Mouse (Mus musculus) liver, embryonic 13.5 days (tissue): ENCODE results near the gene Ndufb7. TPM values are rescaled to one million over a fixed set of nuclear protein-coding genes. Genes with fewer than 3 reads are reported as not detected.
"Not testable (repeated sequence)": the region's sequence is repeated elsewhere in the genome, so short reads cannot be mapped to it uniquely, and the experiment has no call there.

Source experiments
- ATAC-seq: fragments of 200-750 bp; cut with Nextera tagmentation; 2 replicates; pipeline ENCODE4 v1.8.0; 2017; ENCODE audit warnings: low read depth, mild to moderate bottlenecking, moderate number of reproducible peaks, moderate library complexity
- DNase-seq: peaks from one replicate; pipeline ENCODE4 v3.0.0; 2022
- H3K27ac ChIP-seq: fragments of 300-500 bp; sonication (generic); 2 replicates; pipeline ENCODE4 v1.5.1; 2015; ENCODE audit warnings: moderate library complexity, mild to moderate bottlenecking, inconsistent platforms
- H3K27me3 ChIP-seq: fragments of 300-500 bp; sonication (generic); 2 replicates; pipeline ENCODE4 v1.6.1; 2015; ENCODE audit warnings: mild to moderate bottlenecking, inconsistent platforms
- H3K36me3 ChIP-seq: fragments of 300-500 bp; sonication (generic); 2 replicates; pipeline ENCODE4 v1.6.1; 2015; ENCODE audit warnings: mild to moderate bottlenecking, inconsistent platforms
- H3K4me1 ChIP-seq: fragments of 300-500 bp; sonication (generic); replicated peaks from 2 replicates; pipeline ENCODE4 v1.6.1; 2015; ENCODE audit warnings: inconsistent platforms
- H3K4me2 ChIP-seq: fragments of 300-500 bp; sonication (generic); 2 replicates; pipeline ENCODE4 v1.6.1; 2015; ENCODE audit warnings: inconsistent platforms, mild to moderate bottlenecking, moderate library complexity
- H3K4me3 ChIP-seq: fragments of 300-500 bp; sonication (generic); replicated peaks from 2 replicates; pipeline ENCODE4 v1.5.1; 2015; ENCODE audit warnings: mild to moderate bottlenecking, inconsistent platforms
- H3K9ac ChIP-seq: fragments of 300-500 bp; sonication (generic); 2 replicates; pipeline ENCODE4 v1.6.1; 2015; ENCODE audit warnings: mild to moderate bottlenecking, inconsistent platforms
- H3K9me3 ChIP-seq: fragments of 300-500 bp; sonication (generic); replicated peaks from 2 replicates; pipeline ENCODE4 v1.6.1; 2016; ENCODE audit warnings: inconsistent platforms
- WGBS: fragments of 180-500 bp; shearing (Covaris S2); methylation state at CpG from one replicate; pipeline ENCODE4 v1.1.7; 2015; ENCODE audit not compliant: insufficient replicate concordance; 5-methylcytosine and 5-hydroxymethylcytosine counted together
- polyA plus RNA-seq: library from polyadenylated mRNA; unstranded; fragments of >200 nt; fragmentation: Nextera tagmentation; extraction: Ambion mirVana; gene quantifications from 2 replicates; pipeline ENCODE4 v1.2.1, GENCODE M21; 2015

Gene Ndufb7
- 268 and 288 TPM in 2 replicates for polyA plus RNA-seq

GRCm38 (mm10) chr8:83566469-83567395, at the start of gene Ndufb7:
Gene Ndufb7, plus strand, starts transcription at chr8:83566671.
- DNase-seq, result peak; percentile 79
- Histone ChIP-seq H3K9ac (peak within 1 kb of the TSS; percentile 83), H3K4me2 (peak within 1 kb of the TSS; percentile 76), H3K36me3 (peaks cover 33% of the 10 kb centered on the region), H3K4me3 (peak within 1 kb of the TSS; percentile 75), H3K9me3 (no peaks in the 10 kb centered on the region), H3K4me1 (peaks cover 68% of the 10 kb centered on the region), H3K27me3 (no peaks in the 10 kb centered on the region), H3K27ac (peak within 1 kb of the TSS; percentile 79)
- peak; percentile 80 for ATAC-seq
- under 1% methylated on average over 48 of the region's 48 CpGs for WGBS

DNA sequence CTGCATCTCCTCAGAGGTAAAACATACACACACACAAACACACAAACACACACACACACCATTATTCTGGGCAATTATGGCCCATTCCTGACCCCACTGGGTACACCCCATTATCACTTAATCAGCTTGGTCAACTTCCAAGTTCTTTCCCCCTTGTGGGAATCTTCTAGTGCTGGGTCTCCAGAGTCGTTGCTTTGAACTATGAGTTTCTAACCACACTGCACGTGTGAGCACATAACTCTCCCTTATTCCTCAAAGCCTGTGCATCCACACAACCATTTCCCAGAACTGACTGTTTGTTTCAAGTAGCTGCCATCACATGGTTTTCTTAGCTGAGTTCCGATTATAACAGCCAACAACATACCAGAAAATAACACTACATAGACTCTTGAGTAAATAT, 46.0 kb upstream of the Ndufb7 start:
- Histone ChIP-seq H3K9ac (no peak overlapping the region), H3K4me1 (no peaks in the 10 kb centered on the region), H3K27ac (no peak overlapping the region), H3K36me3 (no peaks in the 10 kb centered on the region), H3K9me3 (no peaks in the 10 kb centered on the region), H3K4me3 (no peak overlapping the region), H3K27me3 (no peaks in the 10 kb centered on the region), H3K4me2 (no peak overlapping the region)
- 48% methylated on average over 3 of the region's 3 CpGs for WGBS
- DNase-seq (no peak), ATAC-seq (no peak)

DNA sequence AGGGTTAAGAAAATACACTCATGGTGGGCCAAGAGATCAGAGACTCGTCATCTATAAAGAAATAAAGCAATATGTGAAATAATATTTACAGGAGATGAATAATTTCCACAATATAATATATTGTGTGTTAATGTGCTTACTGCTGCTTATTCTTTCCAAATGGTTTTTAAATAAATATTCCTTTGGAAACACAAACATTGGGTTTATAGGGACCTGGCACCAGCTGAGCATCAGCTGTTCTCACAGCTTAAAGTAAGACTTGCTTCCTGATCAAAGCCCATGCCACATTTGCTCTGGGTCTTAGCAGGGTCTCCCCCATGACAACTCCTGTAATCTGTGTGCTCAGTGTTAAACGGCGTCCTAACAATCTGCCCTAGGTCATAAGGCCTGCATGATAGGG, 45.6 kb upstream of the Ndufb7 start:
- H3K4me3 ChIP-seq, H3K4me1 ChIP-seq, H3K9me3 ChIP-seq, H3K36me3 ChIP-seq, DNase-seq, ATAC-seq, H3K4me2 ChIP-seq, H3K27me3 ChIP-seq, H3K9ac ChIP-seq, H3K27ac ChIP-seq: not testable (repeated sequence)
- WGBS, result 57% methylated on average over 3 of the region's 3 CpGs

- ATAC-seq, result no peak
- WGBS, result 12% methylated on average over 1 of the region's 1 CpGs
- no peaks in the 10 kb centered on the region for H3K4me1 ChIP-seq
Measured at GRCm38 (mm10) chr8:83521310-83521709, 45.2 kb upstream of the Ndufb7 start.

DNA sequence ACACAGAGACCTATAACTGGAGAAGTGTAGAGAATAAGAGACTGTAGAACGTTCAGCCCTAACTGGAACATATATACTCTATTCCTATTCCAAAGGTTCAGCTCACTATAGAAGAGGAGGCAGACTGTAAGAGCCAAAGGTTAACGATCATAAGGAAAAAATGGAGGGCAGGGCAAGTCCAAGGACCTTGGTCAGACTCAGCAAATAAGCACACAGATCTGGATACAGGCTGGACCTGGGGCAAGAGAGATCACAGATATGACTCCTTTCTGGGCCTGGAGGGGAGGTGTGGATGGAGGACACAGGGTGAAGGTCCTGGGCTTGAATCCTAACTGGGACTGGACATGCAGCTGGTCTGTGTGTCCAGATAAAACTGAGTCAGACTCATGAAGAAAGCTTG, 31.7 kb upstream of the Ndufb7 start:
- Histone ChIP-seq H3K4me1 (no peaks in the 10 kb centered on the region), H3K27me3 (0 out of 2 replicates have a peak, but pooled peaks cover 3% of the 10 kb centered on the region), H3K4me3 (no peak overlapping the region), H3K27ac (no peak overlapping the region), H3K9ac (no peak overlapping the region), H3K36me3 (no peaks in the 10 kb centered on the region), H3K4me2 (no peak overlapping the region), H3K9me3 (no peaks in the 10 kb centered on the region)
- DNase-seq (no peak), ATAC-seq (no peak)
- WGBS, result 69% methylated on average over 2 of the region's 2 CpGs

More at GRCm38 (mm10) chr8:83521310-83521709, 45.2 kb upstream of the Ndufb7 start:
- no peaks in the 10 kb centered on the region for H3K27me3 ChIP-seq
- H3K4me2 ChIP-seq, result no peak overlapping the region
- no peak overlapping the region for H3K27ac ChIP-seq
- no peaks in the 10 kb centered on the region for H3K9me3 ChIP-seq
- H3K36me3 ChIP-seq, result no peaks in the 10 kb centered on the region
- H3K9ac ChIP-seq, result no peak overlapping the region
- no peak overlapping the region for H3K4me3 ChIP-seq
- no peak for DNase-seq

DNA sequence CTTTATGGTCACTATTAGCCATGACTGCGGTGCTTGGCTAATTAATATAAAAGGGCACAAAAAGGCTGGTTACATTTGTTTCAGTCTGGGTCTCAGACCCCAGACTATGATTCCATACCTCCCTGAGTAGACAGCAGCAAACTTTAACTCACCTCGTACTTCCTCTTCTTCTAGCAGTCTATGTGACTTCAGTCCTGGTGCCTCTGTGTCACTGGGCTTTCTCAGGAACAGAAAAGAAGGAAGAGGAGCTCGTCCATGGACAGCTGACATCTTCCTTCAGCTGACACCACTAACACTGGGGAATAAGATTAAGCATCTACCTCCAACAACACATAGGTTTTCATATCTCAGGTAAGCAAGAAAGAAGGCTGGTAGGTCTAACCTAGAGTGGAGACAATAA, 30.7 kb upstream of the Ndufb7 start, which contains the start of gene Olfr370:
Olfr370 (plus strand) TSS at position 45 of the 400 bp plus-strand sequence.
- 47% methylated on average over 3 of the region's 3 CpGs for WGBS
- Histone ChIP-seq H3K4me3 (no peak within 1 kb of the TSS), H3K9me3 (no peaks in the 10 kb centered on the region), H3K4me2 (no peak within 1 kb of the TSS), H3K36me3 (no peaks in the 10 kb centered on the region), H3K27ac (no peak within 1 kb of the TSS), H3K4me1 (no peaks in the 10 kb centered on the region), H3K9ac (no peak within 1 kb of the TSS), H3K27me3 (0 out of 2 replicates have a peak, but pooled peaks cover 3% of the 10 kb centered on the region)
- ATAC-seq (no peak), DNase-seq (no peak)

- 23% methylated on average over 3 of the region's 3 CpGs for WGBS
- Histone ChIP-seq H3K27me3 (no peaks in the 10 kb centered on the region), H3K4me2 (peak overlapping the region; percentile 44), H3K27ac (peak overlapping the region; percentile 61), H3K4me3 (no peak overlapping the region), H3K9ac (peak overlapping the region; percentile 42; the same call in 1 of the 2 replicates), H3K9me3 (no peaks in the 10 kb centered on the region), H3K36me3 (no peaks in the 10 kb centered on the region), H3K4me1 (peaks cover 57% of the 10 kb centered on the region)
- DNase-seq (no peak), ATAC-seq (peak; percentile 58)
Measured at GRCm38 (mm10) chr8:83562669-83563068, 3.8 kb upstream of the Ndufb7 start.

DNA sequence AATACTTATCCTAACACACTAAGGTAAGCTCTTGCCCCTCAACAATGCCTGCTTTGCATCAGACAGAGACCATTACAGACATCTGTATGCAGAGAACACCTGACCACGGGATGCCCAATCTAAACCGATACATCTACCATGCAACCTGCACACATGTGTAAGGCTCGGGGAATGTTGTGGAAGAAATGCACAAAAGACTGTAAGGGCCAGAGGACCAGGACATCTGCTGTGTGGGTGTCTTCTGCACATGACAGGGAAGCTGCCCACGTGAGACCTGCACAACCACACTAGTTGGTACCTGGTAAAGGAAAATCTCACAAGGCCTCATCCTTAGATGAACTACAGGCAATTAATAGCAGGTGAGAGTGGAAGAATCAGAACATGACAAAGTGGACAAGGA, 3.2 kb upstream of the Ndufb7 start:
- H3K27ac ChIP-seq, result peak overlapping the region; percentile 61
- no peak for DNase-seq
- WGBS, result 71% methylated on average over 4 of the region's 4 CpGs
- ATAC-seq, result no peak
- H3K4me1 ChIP-seq, result peaks cover 63% of the 10 kb centered on the region
- peak overlapping the region; percentile 44; the same call in 1 of the 2 replicates for H3K4me2 ChIP-seq
- no peaks in the 10 kb centered on the region for H3K9me3 ChIP-seq
- H3K36me3 ChIP-seq, result peaks cover 2% of the 10 kb centered on the region; the same call in 1 of the 2 replicates
- H3K27me3 ChIP-seq, result no peaks in the 10 kb centered on the region
- no peak overlapping the region for H3K4me3 ChIP-seq
- H3K9ac ChIP-seq, result peak overlapping the region; percentile 42; the same call in 1 of the 2 replicates

DNA sequence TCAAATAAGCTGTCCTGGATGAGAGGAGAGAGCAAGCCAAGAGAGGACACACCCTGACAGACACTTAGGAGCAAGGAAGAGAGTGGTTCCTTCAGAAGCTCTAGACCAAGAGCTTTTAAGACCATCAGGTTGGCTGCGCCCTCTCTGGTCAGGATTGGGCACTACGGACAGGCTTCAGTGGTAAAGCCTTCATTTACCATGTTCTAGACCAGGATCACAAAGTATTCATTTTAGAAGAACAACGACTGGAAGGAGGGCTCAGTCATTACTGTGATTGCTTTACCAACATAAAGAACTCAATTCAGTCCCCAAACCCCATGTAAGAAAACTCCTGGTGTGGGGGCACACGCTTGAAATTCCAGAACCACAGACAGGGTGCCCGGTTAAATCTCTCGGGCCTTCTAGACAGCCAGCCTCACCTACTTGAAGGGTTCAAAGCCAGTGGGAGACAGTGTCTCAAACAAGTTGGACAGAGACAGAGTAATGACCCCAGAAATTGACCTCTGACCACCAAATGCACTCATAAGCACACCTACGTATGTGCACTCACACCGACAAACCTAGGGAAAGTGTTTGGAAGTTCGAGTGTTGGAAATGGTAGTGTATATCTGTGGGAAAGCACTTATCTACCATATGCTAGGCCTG, 618 bp upstream of the Ndufb7 start:
- peaks cover 25% of the 10 kb centered on the region for H3K36me3 ChIP-seq
- H3K9ac ChIP-seq, result peak overlapping the region; percentile 46
- peak overlapping the region; percentile 75 for H3K4me3 ChIP-seq
- DNase-seq, result no peak
- WGBS, result 69% methylated on average over 9 of the region's 9 CpGs
- H3K4me1 ChIP-seq, result peaks cover 72% of the 10 kb centered on the region
- peak; percentile 51 for ATAC-seq
- no peak overlapping the region for H3K27ac ChIP-seq
- H3K4me2 ChIP-seq, result peak overlapping the region; percentile 76
- no peaks in the 10 kb centered on the region for H3K27me3 ChIP-seq
- no peaks in the 10 kb centered on the region for H3K9me3 ChIP-seq

GRCm38 (mm10) chr8:83567668-83568067, 1.2 kb downstream of the Ndufb7 start:
- Histone ChIP-seq H3K27me3 (no peaks in the 10 kb centered on the region), H3K27ac (peak overlapping the region; percentile 79), H3K36me3 (peaks cover 43% of the 10 kb centered on the region), H3K9me3 (no peaks in the 10 kb centered on the region), H3K9ac (peak overlapping the region; percentile 83), H3K4me3 (peak overlapping the region; percentile 75), H3K4me1 (peaks cover 61% of the 10 kb centered on the region), H3K4me2 (peak overlapping the region; percentile 76)
- whole genome bisulfite sequencing, result 50% methylated on average over 3 of the region's 3 CpGs
- ATAC-seq, result no peak
- DNase-seq, result no peak

GRCm38 (mm10) chr8:83568128-83568527, 1.7 kb downstream of the Ndufb7 start:
- Histone ChIP-seq H3K4me2 (peak overlapping the region; percentile 76), H3K9me3 (no peaks in the 10 kb centered on the region), H3K4me1 (peaks cover 59% of the 10 kb centered on the region), H3K9ac (peak overlapping the region; percentile 83), H3K4me3 (peak overlapping the region; percentile 75), H3K36me3 (peaks cover 47% of the 10 kb centered on the region), H3K27me3 (no peaks in the 10 kb centered on the region), H3K27ac (no peak overlapping the region)
- DNase-seq (no peak), ATAC-seq (no peak)
- WGBS, result 66% methylated on average over 5 of the region's 5 CpGs
